Mouse (Mus musculus) left cerebral cortex, postnatal 25 days (tissue): Measurements from ENCODE around the gene Gm17571. TPM values are rescaled to one million over a fixed set of nuclear protein-coding genes. Genes with fewer than 3 reads are reported as not detected.

ENCODE experiments used
- total RNA-seq, 2 experiments: library from RNA; stranded (reverse); gene quantifications; 2 replicates each; pipeline ENCODE4 v1.2.3; 2021

Gene Gm17571
- total RNA-seq, 2 experiments from 2014 or later = not detected

Other genes with a start within 250 kb of the Gm17571 start
- gene Jrkl, start 200.9 kb downstream of the Gm17571 start, total RNA-seq = 1 to 10 TPM; 9.3 to 9.6 TPM
- gene Ccdc82, start 199.8 kb downstream of the Gm17571 start, total RNA-seq = 10 to 100 TPM; 13.2 to 13.3 TPM
- gene Maml2, start 148.8 kb downstream of the Gm17571 start, total RNA-seq = 1 to 10 TPM; 5.5 to 6.2 TPM